Mouse (Mus musculus) small intestine, adult 2 months (tissue): ENCODE measurements around the gene Tdrd1.

Experiments
- CTCF ChIP-seq: fragments of 200-500 bp; IDR thresholded peaks from 2 replicates; pipeline ENCODE4 v1.5.1; 2012; ENCODE audit warnings: low read depth, mild to moderate bottlenecking, control low read depth, inconsistent platforms, low read length, moderate library complexity, mixed read lengths; ENCODE audit not compliant: insufficient replicate concordance, insufficient read length; ENCODE audit errors: extremely low read depth
- POLR2A ChIP-seq: fragments of 200-500 bp; IDR thresholded peaks from 2 replicates; pipeline ENCODE4 v1.6.1; 2012; ENCODE audit warnings: low read depth, mild to moderate bottlenecking, control low read depth, inconsistent platforms, low read length, moderate library complexity

GRCm38 (mm10) chr19:56828305-56828704 is 2.3 kb downstream of the Tdrd1 start:
- TF ChIP-seq POLR2A (no peak), CTCF (no peak)
